Mouse (Mus musculus) kidney, embryonic 16.5 days (tissue): ENCODE data around the gene Stap2. TPM values are rescaled to one million over a fixed set of nuclear protein-coding genes. Genes with fewer than 3 reads are reported as not detected.

ENCODE experiments used
- ATAC-seq: fragments of 200-750 bp; cut with Nextera tagmentation; 2 replicates; pipeline ENCODE4 v1.8.0; 2017; ENCODE audit warnings: moderate TSS enrichment; ENCODE audit not compliant: low FRiP score, low TSS enrichment
- H3K27ac ChIP-seq: fragments of 300-500 bp; sonication (generic); 2 replicates; pipeline ENCODE4 v1.5.1; 2014; ENCODE audit warnings: low read length
- H3K27me3 ChIP-seq: fragments of 300-500 bp; sonication (generic); 2 replicates; pipeline ENCODE4 v1.6.1; 2014; ENCODE audit warnings: low read length, control low read depth, mixed read lengths; ENCODE audit not compliant: insufficient read depth
- H3K36me3 ChIP-seq: fragments of 300-500 bp; sonication (generic); 2 replicates; pipeline ENCODE4 v1.6.1; 2014; ENCODE audit warnings: low read length, control low read depth, mixed read lengths; ENCODE audit not compliant: insufficient read depth
- H3K4me1 ChIP-seq: fragments of 300-500 bp; sonication (generic); 2 replicates; pipeline ENCODE4 v1.6.1; 2014; ENCODE audit warnings: low read length, control low read depth, mixed read lengths; ENCODE audit not compliant: insufficient read depth
- H3K4me2 ChIP-seq: fragments of 300-500 bp; sonication (generic); replicated peaks from 2 replicates; pipeline ENCODE4 v1.6.1; 2014; ENCODE audit warnings: low read depth, low read length
- H3K4me3 ChIP-seq: fragments of 300-500 bp; sonication (generic); 2 replicates; pipeline ENCODE4 v1.5.1; 2014; ENCODE audit warnings: mild to moderate bottlenecking, low read length
- H3K9ac ChIP-seq: fragments of 300-500 bp; sonication (generic); replicated peaks from 2 replicates; pipeline ENCODE4 v1.6.1; 2014; ENCODE audit warnings: low read length
- H3K9me3 ChIP-seq: fragments of 300-500 bp; sonication (generic); 2 replicates; pipeline ENCODE4 v1.6.1; 2016; ENCODE audit warnings: low read length, control low read depth
- WGBS: fragments of 180-500 bp; shearing (Covaris S2); extraction: QIAGEN DNeasy Blood & Tissue Kit; methylation state at CpG from one replicate; pipeline ENCODE4 v1.1.7; 2014; 5-methylcytosine and 5-hydroxymethylcytosine counted together
- polyA plus RNA-seq: library from polyadenylated mRNA; unstranded; fragments of >200 nt; fragmentation: Nextera tagmentation; extraction: Ambion mirVana; gene quantifications from 2 replicates; pipeline ENCODE4 v1.2.1, GENCODE M21; 2015

Stap2 gene
- polyA plus RNA-seq, 1 experiment from 2014 or later: 21.4 TPM

GRCm38 (mm10) chr17:56026881-56027280 is 21.5 kb upstream of the Stap2 start:
- Histone ChIP-seq H3K4me1 (peaks cover 48% of the 10 kb centered on the region), H3K27me3 (no peaks in the 10 kb centered on the region), H3K27ac (no peak overlapping the region), H3K9ac (no peak overlapping the region), H3K4me2 (no peak overlapping the region), H3K9me3 (no peaks in the 10 kb centered on the region), H3K4me3 (no peak overlapping the region), H3K36me3 (peaks cover 6% of the 10 kb centered on the region; the same call in 1 of the 2 replicates)
- no peak for ATAC-seq
- 64% methylated on average over 1 of the region's 1 CpGs for WGBS

GRCm38 (mm10) chr17:56026303-56026702 is 20.9 kb upstream of the Stap2 start:
- H3K4me3 ChIP-seq: no peak overlapping the region
- H3K27me3 ChIP-seq: no peaks in the 10 kb centered on the region
- no peak overlapping the region for H3K4me2 ChIP-seq
- H3K27ac ChIP-seq: no peak overlapping the region
- H3K9ac ChIP-seq: no peak overlapping the region
- peaks cover 6% of the 10 kb centered on the region; the same call in 1 of the 2 replicates for H3K36me3 ChIP-seq
- peaks cover 43% of the 10 kb centered on the region for H3K4me1 ChIP-seq
- ATAC-seq: no peak
- H3K9me3 ChIP-seq: no peaks in the 10 kb centered on the region
- WGBS: 67% methylated on average over 1 of the region's 1 CpGs

- H3K9ac ChIP-seq: no peak overlapping the region
- 70% methylated on average over 5 of the region's 5 CpGs for WGBS
- no peak for ATAC-seq
Measured at GRCm38 (mm10) chr17:56024931-56025330, 19.5 kb upstream of the Stap2 start.

GRCm38 (mm10) chr17:56024476-56024875 is 19.1 kb upstream of the Stap2 start:
- no peaks in the 10 kb centered on the region for H3K9me3 ChIP-seq
- H3K9ac ChIP-seq: no peak overlapping the region
- H3K4me3 ChIP-seq: no peak overlapping the region
- peaks cover 32% of the 10 kb centered on the region; the same call in 1 of the 2 replicates for H3K4me1 ChIP-seq
- ATAC-seq: no peak
- no peak overlapping the region for H3K27ac ChIP-seq
- peaks cover 14% of the 10 kb centered on the region; the same call in 1 of the 2 replicates for H3K36me3 ChIP-seq
- H3K27me3 ChIP-seq: no peaks in the 10 kb centered on the region
- 58% methylated on average over 2 of the region's 2 CpGs for WGBS
- no peak overlapping the region for H3K4me2 ChIP-seq

More at GRCm38 (mm10) chr17:56024931-56025330, 19.5 kb upstream of the Stap2 start:
- Histone ChIP-seq H3K9me3 (no peaks in the 10 kb centered on the region), H3K27me3 (no peaks in the 10 kb centered on the region), H3K4me3 (no peak overlapping the region), H3K36me3 (peaks cover 10% of the 10 kb centered on the region; the same call in 1 of the 2 replicates), H3K27ac (no peak overlapping the region), H3K4me2 (no peak overlapping the region), H3K4me1 (peaks cover 32% of the 10 kb centered on the region; the same call in 1 of the 2 replicates)

GRCm38 (mm10) chr17:56023386-56023785 is 18.0 kb upstream of the Stap2 start:
- peaks cover 22% of the 10 kb centered on the region for H3K36me3 ChIP-seq
- H3K4me1 ChIP-seq: peaks cover 32% of the 10 kb centered on the region; the same call in 1 of the 2 replicates
- no peak overlapping the region for H3K27ac ChIP-seq
- H3K27me3 ChIP-seq: no peaks in the 10 kb centered on the region
- no peak overlapping the region for H3K9ac ChIP-seq
- H3K4me2 ChIP-seq: no peak overlapping the region
- no peaks in the 10 kb centered on the region for H3K9me3 ChIP-seq
- no peak overlapping the region for H3K4me3 ChIP-seq
- 74% methylated on average over 5 of the region's 5 CpGs for WGBS
- ATAC-seq: no peak

- Histone ChIP-seq H3K36me3 (peaks cover 27% of the 10 kb centered on the region), H3K27me3 (no peaks in the 10 kb centered on the region), H3K4me3 (no peak overlapping the region), H3K4me2 (no peak overlapping the region), H3K27ac (no peak overlapping the region), H3K9me3 (no peaks in the 10 kb centered on the region), H3K4me1 (peaks cover 32% of the 10 kb centered on the region; the same call in 1 of the 2 replicates), H3K9ac (no peak overlapping the region)
- ATAC-seq: no peak
- WGBS: 82% methylated on average over 4 of the region's 4 CpGs
Measured at GRCm38 (mm10) chr17:56022989-56023290, 17.6 kb upstream of the Stap2 start.

- H3K4me2 ChIP-seq: no peak overlapping the region
- H3K4me3 ChIP-seq: no peak overlapping the region
- peaks cover 32% of the 10 kb centered on the region; the same call in 1 of the 2 replicates for H3K4me1 ChIP-seq
- H3K9me3 ChIP-seq: no peaks in the 10 kb centered on the region
- no peaks in the 10 kb centered on the region for H3K27me3 ChIP-seq
- H3K36me3 ChIP-seq: peaks cover 31% of the 10 kb centered on the region
- WGBS: 63% methylated on average over 2 of the region's 2 CpGs
- H3K9ac ChIP-seq: no peak overlapping the region
- H3K27ac ChIP-seq: no peak overlapping the region
- no peak for ATAC-seq
Measured at GRCm38 (mm10) chr17:56022131-56022988, 17.0 kb upstream of the Stap2 start.

GRCm38 (mm10) chr17:56021161-56021910 is 16.0 kb upstream of the Stap2 start:
- Histone ChIP-seq H3K27ac (no peak overlapping the region), H3K9me3 (no peaks in the 10 kb centered on the region), H3K4me2 (no peak overlapping the region), H3K4me3 (no peak overlapping the region), H3K9ac (no peak overlapping the region), H3K4me1 (peaks cover 25% of the 10 kb centered on the region; the same call in 1 of the 2 replicates), H3K27me3 (no peaks in the 10 kb centered on the region), H3K36me3 (peaks cover 41% of the 10 kb centered on the region)
- ATAC-seq: no peak
- 79% methylated on average over 4 of the region's 4 CpGs for WGBS

- peaks cover 49% of the 10 kb centered on the region for H3K36me3 ChIP-seq
- WGBS: 93% methylated on average over 6 of the region's 6 CpGs
- peaks cover 20% of the 10 kb centered on the region; the same call in 1 of the 2 replicates for H3K4me1 ChIP-seq
- no peak for ATAC-seq
- H3K9me3 ChIP-seq: no peaks in the 10 kb centered on the region
- H3K27ac ChIP-seq: no peak overlapping the region
- no peaks in the 10 kb centered on the region for H3K27me3 ChIP-seq
- no peak overlapping the region for H3K9ac ChIP-seq
- no peak overlapping the region for H3K4me3 ChIP-seq
- no peak overlapping the region for H3K4me2 ChIP-seq
Measured at GRCm38 (mm10) chr17:56020400-56021084, 15.2 kb upstream of the Stap2 start.
